Mouse (Mus musculus) olfactory bulb, adult 2 months (tissue): ENCODE measurements around the gene Dlat.

Source experiments
- CTCF ChIP-seq: fragments of 200-500 bp; IDR thresholded peaks from 2 replicates; pipeline ENCODE4 v1.5.1; 2012; ENCODE audit warnings: low read depth, mild to moderate bottlenecking, low read length, moderate library complexity; ENCODE audit not compliant: insufficient read depth
- POLR2A ChIP-seq: fragments of 200-500 bp; IDR thresholded peaks from 2 replicates; pipeline ENCODE4 v1.6.1; 2012; ENCODE audit warnings: mild to moderate bottlenecking, low read depth, low read length, moderate library complexity; ENCODE audit not compliant: insufficient read depth

GRCm38 (mm10) chr9:50590856-50591518 is 68.6 kb downstream of the Dlat start:
- no peak for TF ChIP-seq CTCF
- TF ChIP-seq POLR2A = no peak
